Mouse (Mus musculus): ENCODE results near the gene Snrpg. TPM values are rescaled to one million over a fixed set of nuclear protein-coding genes. Genes with fewer than 3 reads are reported as not detected.

Gene Snrpg
- polyA plus RNA-seq, 1 experiment from 2014 or later, result 522 TPM

Other genes with a start within 250 kb of the Snrpg start
- 6.5 and 8.9 TPM in 2 replicates for gene Tgfa, start 176.1 kb upstream of the Snrpg start, polyA plus RNA-seq (2015; fragmentation: Nextera tagmentation; extraction: Ambion mirVana)
- gene Fam136a, start 5.7 kb upstream of the Snrpg start, polyA plus RNA-seq (2015; fragmentation: Nextera tagmentation; extraction: Ambion mirVana), result 99.5 and 104 TPM in 2 replicates
- 96.3 and 102 TPM in 2 replicates for gene Pcyox1, start 25.9 kb downstream of the Snrpg start, polyA plus RNA-seq (2015; fragmentation: Nextera tagmentation; extraction: Ambion mirVana)
- 170 and 185 TPM in 2 replicates for gene Tia1, start 32.9 kb downstream of the Snrpg start, polyA plus RNA-seq (2015; fragmentation: Nextera tagmentation; extraction: Ambion mirVana)
- not detected in 2 replicates for gene Gm44790, start 55.4 kb downstream of the Snrpg start, polyA plus RNA-seq (2015; fragmentation: Nextera tagmentation; extraction: Ambion mirVana)
- 24.7 and 26.8 TPM in 2 replicates for gene C87436, start 67.1 kb downstream of the Snrpg start, polyA plus RNA-seq (2015; fragmentation: Nextera tagmentation; extraction: Ambion mirVana)
- gene Pcbp1, start 155.0 kb downstream of the Snrpg start, polyA plus RNA-seq (2015; fragmentation: Nextera tagmentation; extraction: Ambion mirVana), result 497 and 506 TPM in 2 replicates

Data from embryonic facial prominence, embryonic 15.5 days (tissue).